Mouse (Mus musculus): Measurements from ENCODE around the gene Pecr.
A peak's percentile ranks its signal among the peaks of the same experiment; 100 is the strongest.
"Not testable (repeated sequence)": the region's sequence is repeated elsewhere in the genome, so short reads cannot be mapped to it uniquely, and the experiment has no call there.

Gene Pecr

GRCm38 (mm10) chr1:72286904-72287303 lies 2.8 kb upstream of the Pecr start:
- DNase-seq, result no peak

- DNase-seq, result no peak
Observed at GRCm38 (mm10) chr1:72284539-72284938, 425 bp upstream of the Pecr start.

DNA sequence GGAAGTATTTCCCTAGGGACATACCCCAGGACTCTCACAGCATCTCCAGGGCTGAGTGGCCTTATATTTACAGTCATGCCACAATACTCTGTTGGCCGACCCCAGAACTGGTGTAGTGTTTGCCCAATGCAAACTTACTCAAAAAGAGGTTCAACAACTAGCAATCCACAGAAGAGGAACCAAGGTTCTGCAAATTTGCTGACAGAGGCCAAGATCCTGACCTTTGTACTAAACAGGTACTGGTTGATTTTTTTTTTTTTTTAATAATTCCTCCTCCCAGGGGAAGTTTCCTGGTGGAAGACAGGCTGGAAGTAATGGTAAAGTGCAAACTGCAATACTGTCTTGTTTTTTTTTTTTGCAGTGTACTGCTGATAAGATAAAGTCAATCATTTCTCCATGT lies 1.5 kb downstream of the Pecr start:
- no peak for DNase-seq

GRCm38 (mm10) chr1:72278085-72278484 lies 6.0 kb downstream of the Pecr start:
- no peak for DNase-seq

DNA sequence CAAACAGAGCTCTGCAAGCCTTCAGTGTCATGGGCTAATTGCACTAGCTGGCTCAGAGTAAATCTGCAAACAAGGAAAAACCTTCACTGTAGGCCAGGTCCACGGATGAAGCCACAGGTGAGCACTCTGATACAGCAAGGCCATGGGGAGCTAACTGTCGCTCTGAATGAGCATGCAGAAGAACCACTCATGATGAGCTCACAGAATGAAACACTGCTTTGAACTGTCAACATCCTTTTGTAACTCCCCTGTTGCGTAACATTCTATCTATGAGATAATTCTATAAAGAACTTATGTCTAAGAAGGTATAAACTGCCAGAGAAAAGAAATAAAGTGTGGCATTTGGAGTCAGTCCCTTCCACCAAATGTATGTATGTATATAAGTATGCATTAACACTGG lies 21.0 kb downstream of the Pecr start:
- DNase-seq, result no peak

DNA sequence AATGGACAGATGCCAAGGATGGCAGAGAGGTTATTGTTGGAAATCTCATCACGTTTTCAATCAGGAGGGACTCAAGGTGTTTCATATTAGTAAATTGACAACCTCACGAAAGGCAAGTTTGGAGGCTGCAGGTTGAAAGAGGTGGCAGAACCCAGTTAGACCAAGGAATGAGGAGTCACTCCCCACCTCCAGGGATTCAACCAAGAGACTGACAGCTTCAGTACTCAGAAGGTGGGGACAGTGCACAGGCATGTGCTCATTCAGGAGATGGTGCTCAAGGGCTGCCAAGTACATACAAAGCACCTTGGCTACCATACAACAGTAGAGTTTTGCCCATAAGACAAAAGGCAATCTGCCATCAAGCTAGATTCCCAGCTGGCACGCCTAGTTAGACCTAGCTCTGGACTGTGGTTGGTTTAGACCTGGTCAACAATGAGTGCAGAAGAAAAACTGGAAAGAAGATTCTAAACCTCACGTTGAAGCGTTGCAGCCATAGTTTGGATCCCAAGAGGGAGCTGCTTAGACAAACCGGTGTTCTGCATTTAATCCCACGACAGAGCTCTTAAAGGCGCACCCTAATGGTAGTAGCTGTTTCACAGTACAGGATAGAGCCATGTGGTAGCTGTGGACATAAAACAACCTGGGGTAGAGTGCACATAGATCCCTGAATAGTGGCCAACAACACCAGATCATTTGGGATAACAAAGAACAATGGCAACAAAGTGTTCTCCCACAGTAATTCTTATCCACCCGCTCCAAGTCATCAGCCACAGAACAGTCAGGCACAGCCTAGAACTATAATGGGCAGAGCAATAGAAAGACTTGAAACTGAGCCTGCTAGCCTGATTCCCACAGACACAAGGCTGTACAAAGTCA lies 27.5 kb downstream of the Pecr start:
- no peak for DNase-seq

DNA sequence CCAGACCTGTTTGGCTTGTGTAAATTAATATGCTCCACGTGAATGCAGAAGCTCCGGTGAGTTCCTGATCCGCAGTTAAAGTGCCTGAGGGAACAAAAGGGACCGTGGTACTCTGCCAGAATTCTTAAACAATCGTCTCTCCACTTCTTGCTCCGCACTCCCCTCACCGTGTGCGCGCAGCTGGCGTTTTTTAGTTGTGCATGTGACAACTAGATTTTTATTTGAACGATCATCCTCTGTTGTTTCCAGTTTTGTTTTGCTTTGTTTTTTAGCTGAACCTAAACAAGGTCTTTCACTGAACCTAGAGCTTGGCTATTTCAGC lies 28.3 kb downstream of the Pecr start:
- DNase-seq, result no peak

GRCm38 (mm10) chr1:72255062-72255853 lies 28.9 kb downstream of the Pecr start:
- peak in 1 of 2 experiments; percentile 48 for DNase-seq

DNA sequence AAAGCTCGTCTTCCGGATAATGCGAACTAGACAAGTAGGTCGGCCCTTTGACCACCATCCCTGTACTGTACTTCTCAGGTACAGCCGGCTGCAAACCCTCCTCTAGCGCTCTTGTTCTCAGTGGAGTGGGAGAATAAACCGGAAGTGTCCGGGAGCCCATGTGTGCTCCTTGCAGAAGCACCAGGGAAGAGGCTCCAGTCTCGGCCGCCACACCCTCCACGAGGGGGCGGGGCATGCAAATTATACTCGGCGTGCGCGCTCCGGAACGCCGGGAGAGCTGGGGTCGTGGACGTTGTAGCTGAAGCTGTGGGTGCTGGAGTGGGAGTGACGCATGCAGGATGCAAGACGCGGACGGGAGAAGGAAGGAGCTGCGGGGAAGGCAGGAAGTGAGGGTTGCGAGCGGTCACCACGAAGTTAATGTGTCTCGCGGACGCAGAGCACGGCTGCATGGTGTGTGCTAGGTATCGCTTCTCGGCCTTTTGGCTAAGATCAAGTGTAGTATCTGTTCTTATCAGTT lies 29.5 kb downstream of the Pecr start:
- DNase-seq, result peak; percentile 71 to 79

GRCm38 (mm10) chr1:72253881-72254491 lies 30.1 kb downstream of the Pecr start:
- DNase-seq, result no peak

GRCm38 (mm10) chr1:72251806-72252205 lies 32.3 kb downstream of the Pecr start:
- DNase-seq, result no peak

DNA sequence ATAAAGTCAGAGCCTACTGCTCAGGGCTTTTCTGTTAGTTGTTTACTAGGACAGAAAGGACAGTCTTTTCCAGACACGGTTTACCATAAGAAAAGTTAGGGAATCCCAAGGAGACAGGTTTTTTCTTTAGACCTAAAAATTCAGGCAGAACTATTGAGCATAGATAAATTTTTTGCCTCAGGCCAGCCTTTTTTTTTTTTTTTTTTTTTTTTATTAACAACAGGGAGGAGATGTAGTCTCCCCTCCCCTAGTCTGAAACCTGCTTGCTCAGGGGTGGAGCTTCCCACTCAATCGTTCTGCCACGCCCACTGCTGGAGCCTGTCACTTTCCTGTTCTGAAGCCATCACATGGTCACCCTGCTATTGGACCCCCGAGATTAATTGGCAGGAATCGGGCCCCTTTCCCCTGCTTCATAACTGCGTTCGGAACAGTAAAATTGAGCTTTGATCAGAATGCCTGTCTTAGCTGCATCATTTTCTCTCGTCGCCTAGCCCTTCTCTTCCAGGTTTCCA lies 35.8 kb downstream of the Pecr start:
- not testable (repeated sequence) for DNase-seq

DNA sequence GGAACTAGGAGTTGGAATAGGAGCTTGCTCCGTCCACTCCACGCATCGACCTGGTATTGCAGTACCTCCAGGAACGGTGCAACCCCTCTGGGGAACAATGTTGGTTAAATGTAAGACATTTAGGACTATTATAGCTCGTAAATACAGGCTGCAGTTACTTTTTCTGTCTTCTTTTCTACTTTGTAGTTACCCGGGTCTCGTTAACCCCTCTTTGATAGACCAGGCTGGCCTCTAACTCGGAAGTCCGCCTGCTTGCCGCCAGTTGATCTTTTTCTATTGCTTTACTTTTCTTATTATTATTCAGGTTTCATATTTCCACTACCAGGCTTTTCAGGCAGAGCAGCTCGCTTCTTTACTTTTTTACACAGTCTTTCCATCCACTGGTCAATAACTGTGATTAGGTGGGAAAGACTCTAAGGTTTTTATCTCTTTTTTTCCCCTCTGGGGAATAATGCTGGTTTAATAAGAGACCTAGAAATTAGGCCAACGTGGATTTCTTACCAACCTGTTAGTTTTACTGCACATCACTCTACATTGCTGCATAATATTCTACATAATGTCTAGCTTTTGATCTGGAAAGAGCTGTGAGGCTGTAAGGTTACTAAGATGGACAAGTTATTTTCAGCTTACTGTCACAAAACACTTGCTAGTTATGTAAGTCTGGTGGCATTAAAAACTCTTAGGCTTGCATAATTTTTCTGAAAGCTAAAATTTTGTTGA lies 39.6 kb downstream of the Pecr start:
- no peak for DNase-seq

DNA sequence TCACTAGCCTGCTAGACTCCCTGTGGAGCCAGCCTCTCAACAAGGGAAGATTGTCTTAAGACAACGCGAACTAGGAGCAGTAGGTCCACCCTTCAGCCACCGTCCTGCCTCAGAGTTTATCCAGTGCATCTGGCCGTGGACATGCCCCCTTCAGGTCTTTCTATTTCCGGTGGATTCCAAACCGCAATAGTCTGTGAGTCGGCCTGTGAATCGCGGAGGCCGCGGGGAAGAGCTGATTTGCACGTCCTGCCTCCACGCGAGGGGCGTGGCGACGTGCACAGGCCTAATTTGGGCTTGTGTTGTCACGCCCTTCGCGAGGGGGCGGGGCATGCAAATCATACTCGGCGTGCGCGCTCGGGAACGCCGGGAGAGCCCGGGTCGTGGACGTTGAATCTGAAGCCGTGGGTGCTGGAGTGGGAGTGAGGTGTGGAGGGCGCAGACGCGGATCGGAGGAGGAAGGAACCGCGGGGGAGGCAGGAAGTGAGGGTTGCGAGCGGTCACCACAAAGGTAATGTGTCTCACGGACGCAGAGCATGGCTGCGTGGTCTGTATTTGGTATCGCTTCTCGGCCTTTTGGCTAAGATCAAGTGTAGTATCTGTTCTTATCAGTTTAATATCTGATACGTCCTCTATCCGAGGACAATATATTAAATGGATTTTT lies 40.3 kb downstream of the Pecr start:
- peak; percentile 84 to 92 for DNase-seq

DNA sequence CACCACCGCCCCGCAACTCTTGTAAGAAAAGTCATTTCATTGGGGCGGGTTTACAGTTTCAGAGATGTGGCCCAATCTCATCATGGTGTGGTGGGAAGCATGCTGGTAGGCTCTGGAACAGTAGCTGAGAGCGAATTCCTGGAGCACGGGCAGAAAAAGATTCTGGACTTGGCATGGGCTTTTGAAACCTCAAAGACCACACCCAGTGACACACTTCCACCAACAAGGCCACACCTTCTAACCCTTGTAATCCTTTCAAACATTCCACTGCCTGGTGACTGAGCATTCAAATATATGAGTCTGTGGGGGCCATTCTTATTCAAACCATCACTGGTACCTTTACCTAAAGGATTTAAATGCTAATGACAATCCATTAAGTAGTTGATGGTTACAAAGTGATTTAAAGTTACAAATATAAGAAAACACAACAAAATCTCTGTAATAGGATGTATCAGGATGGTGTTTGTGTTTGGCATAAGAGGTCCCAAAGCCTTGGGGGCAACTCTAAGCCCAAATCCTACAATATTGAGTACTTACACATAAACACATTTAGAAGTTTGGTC lies 41.5 kb downstream of the Pecr start:
- DNase-seq, result no peak

GRCm38 (mm10) chr1:72239113-72239512 lies 45.0 kb downstream of the Pecr start:
- not testable (repeated sequence) for DNase-seq

- DNase-seq, result no peak
Observed at GRCm38 (mm10) chr1:72238016-72238580, 46.0 kb downstream of the Pecr start.

- no peak for DNase-seq
Observed at GRCm38 (mm10) chr1:72237007-72237775, 46.9 kb downstream of the Pecr start.

DNA sequence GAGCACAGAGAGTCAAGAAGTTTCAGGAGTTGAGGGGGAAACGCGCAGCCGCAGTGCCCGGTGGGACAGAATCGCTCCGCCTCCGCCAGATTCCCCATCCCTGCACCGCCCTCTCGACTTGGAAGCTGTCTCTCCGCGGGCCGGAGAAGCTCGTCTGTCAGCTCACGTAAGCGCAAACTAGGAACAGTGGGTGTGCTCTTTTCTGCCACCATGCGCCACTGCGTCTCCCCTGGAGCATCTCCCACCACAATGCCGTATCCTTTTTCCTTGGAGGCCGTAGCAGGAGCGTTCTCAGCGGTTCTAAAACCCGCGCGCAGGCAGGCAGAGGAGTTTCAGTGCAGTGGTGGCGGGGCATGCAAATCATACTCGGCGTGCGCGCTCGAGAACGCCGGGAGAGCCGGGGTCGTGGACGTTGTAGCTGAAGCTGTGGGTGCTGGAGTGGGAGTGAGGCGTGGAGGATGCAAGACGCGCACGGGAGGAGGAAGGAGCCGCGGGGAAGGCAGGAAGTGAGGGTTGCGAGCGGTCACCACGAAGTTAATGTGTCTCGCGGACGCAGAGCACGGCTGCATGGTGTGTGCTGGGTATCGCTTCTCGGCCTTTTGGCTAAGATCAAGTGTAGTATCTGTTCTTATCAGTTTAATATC lies 47.6 kb downstream of the Pecr start:
- peak; percentile 39 to 44 for DNase-seq

DNA sequence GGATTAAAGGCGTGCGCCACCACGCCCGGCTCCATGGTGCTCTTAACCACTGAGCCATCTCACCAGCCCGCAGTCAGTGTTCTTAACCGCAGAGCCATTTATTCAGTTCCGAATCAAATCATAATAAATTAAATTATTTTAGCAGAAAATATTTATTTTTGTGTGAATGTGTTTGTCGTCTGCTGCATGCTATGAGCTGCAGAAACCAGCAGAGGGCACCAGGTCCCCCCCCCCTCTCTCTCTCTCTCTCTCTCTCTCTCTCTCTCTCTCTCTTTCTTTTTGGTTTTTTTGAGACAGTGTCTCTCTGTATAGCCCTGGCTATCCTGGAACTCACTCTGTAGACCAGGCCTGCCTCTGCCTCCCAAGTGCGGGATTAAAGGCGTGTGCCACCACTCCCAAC lies 51.5 kb downstream of the Pecr start:
- DNase-seq, result not testable (repeated sequence)

All from thymus, adult 18-20 months (tissue).